16 mouse cellular contexts compared by ENCODE assay signal in the genomic region with DNA sequence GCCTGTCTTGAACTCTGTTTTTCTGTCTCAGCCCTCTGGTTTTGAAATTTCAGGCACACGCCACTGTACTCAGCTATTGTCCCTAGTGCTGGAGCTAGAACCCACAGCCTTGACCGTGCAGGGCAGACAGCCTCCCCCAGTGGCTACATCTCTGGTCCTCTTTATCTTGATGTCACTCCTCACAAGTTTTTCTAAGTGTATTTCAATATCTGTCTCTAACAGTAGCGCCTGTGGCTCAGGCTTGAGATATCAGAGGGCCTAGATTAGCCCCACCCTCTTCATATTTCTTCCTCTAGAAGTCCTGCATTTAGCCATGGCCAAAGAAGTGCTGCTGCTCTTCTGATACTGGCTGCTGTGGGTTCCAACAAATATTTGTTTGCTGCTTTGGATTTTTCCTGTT. TPM values are rescaled to one million over a fixed set of nuclear protein-coding genes. Genes with fewer than 3 reads are reported as not detected.
A peak's percentile ranks its signal among the peaks of the same experiment; 100 is the strongest.
DNase-seq lines count a peak whose midpoint lies in the region; ATAC-seq lines count a peak whose summit lies in the region.
"Had no signal": no experiment of that assay in that cellular context is flagged by ENCODE, and none has a peak within 500 bp of the region (broad histone marks: within the 10 kb centered on the region; RNA-seq: fewer than 3 reads in every experiment).

No protein-coding gene starts in this region.

- peaks cover 70% of the 10 kb centered on the region for H3K36me3 ChIP-seq in liver, embryonic 12.5 days

- H3K27me3 ChIP-seq in liver, embryonic 12.5 days (replicated peaks), result no peaks in the 10 kb centered on the region
- H3K27me3 ChIP-seq: embryonic facial prominence, embryonic 12.5 days; hindbrain, embryonic 15.5 days; limb, embryonic 13.5 days had no signal

- 23% methylated on average over 3 of the region's 3 CpGs for WGBS in liver, embryonic 12.5 days (ENCODE audit: insufficient replicate concordance)

- H3K4me1 ChIP-seq in liver, embryonic 12.5 days, result peaks cover 67% of the 10 kb centered on the region
- H3K4me1 ChIP-seq: embryonic facial prominence, embryonic 12.5 days; hindbrain, embryonic 15.5 days; limb, embryonic 13.5 days; midbrain, embryonic 10.5 days had no signal

- H3K4me2 ChIP-seq in liver, embryonic 12.5 days, result peak overlapping the region; percentile 61
- H3K4me2 ChIP-seq: embryonic facial prominence, embryonic 12.5 days; hindbrain, embryonic 15.5 days; limb, embryonic 13.5 days had no signal

- DNase-seq in spleen, adult 12 weeks (ENCODE audit: low spot score), result peak; percentile 55
- no peak for DNase-seq in spleen, adult 18-20 months
- DNase-seq in c-Kit-positive CD71-positive TER-119-negative erythroid progenitor cells, embryonic 14.5 days (ENCODE audit: low read depth), result peak; percentile 85
- peak; percentile 32 to 65 for DNase-seq in spleen, postnatal 36 days (ENCODE audit: low spot score in 2 of 2)
- no peak for DNase-seq in right cerebral cortex, adult 18-20 months
- no peak for DNase-seq in gastrocnemius, postnatal 36 days
- no peak for DNase-seq in lung, postnatal 4 days
- DNase-seq: cerebellum, adult 18-20 months; kidney, adult 8-10 months; kidney, postnatal 4 days had no signal

- H3K27ac ChIP-seq in liver, embryonic 12.5 days, result peak overlapping the region; percentile 88
- H3K27ac ChIP-seq: embryonic facial prominence, embryonic 12.5 days; hindbrain, embryonic 15.5 days; limb, embryonic 13.5 days; midbrain, embryonic 10.5 days had no signal

- peak; percentile 96 for ATAC-seq in liver, embryonic 12.5 days
- ATAC-seq: lung, postnatal 0 days had no signal

- H3K9me3 ChIP-seq in liver, embryonic 12.5 days (replicated peaks), result no peaks in the 10 kb centered on the region
- H3K9me3 ChIP-seq: embryonic facial prominence, embryonic 12.5 days; hindbrain, embryonic 15.5 days; limb, embryonic 13.5 days; midbrain, embryonic 10.5 days had no signal

- intact Hi-C loops in gastrocnemius, postnatal 36 days (cut with DNase I), result no loop called here

- peak overlapping the region; percentile 62 for H3K9ac ChIP-seq in liver, embryonic 12.5 days
- H3K9ac ChIP-seq: embryonic facial prominence, embryonic 12.5 days; hindbrain, embryonic 15.5 days; limb, embryonic 13.5 days had no signal

- peak overlapping the region; percentile 7; the same call in 1 of the 2 replicates for H3K4me3 ChIP-seq in liver, embryonic 12.5 days
- H3K4me3 ChIP-seq: embryonic facial prominence, embryonic 12.5 days; hindbrain, embryonic 15.5 days; limb, embryonic 13.5 days; midbrain, embryonic 10.5 days had no signal

RNA-seq across cellular contexts. Expression of a gene that starts 15.6 kb away (rescaled TPM):
- 31.4 and 36.3 TPM in 2 replicates for polyA plus RNA-seq in liver, embryonic 12.5 days (2016; fragmentation: Nextera tagmentation; extraction: Ambion mirVana)
- 10 to 100 TPM; 19.1 to 24.9 TPM for total RNA-seq in gastrocnemius, postnatal 36 days (2021)

RNA-seq across cellular contexts. Expression of a gene that starts 15.8 kb away (rescaled TPM):
- 0.35 and 0.39 TPM in 2 replicates for polyA plus RNA-seq in liver, embryonic 12.5 days (2016; fragmentation: Nextera tagmentation; extraction: Ambion mirVana)
- not detected for total RNA-seq in gastrocnemius, postnatal 36 days (2021)

RNA-seq across cellular contexts. Expression of a gene that starts 44.2 kb away (rescaled TPM):
- 12.5 and 13.1 TPM in 2 replicates for polyA plus RNA-seq in liver, embryonic 12.5 days (2016; fragmentation: Nextera tagmentation; extraction: Ambion mirVana)
- total RNA-seq in gastrocnemius, postnatal 36 days (2021), result 1 to 10 TPM; 2.9 to 3.2 TPM

Comparison
In these comparisons a context has a peak if more than half of its experiments do, and no peak if none do; other contexts are left out.
1. DNase-seq: peak in spleen, adult 12 weeks (single experiment), c-Kit-positive CD71-positive TER-119-negative erythroid progenitor cells, embryonic 14.5 days (single experiment) and spleen, postnatal 36 days (2 of 2); none in spleen, adult 18-20 months (0 of 2), right cerebral cortex, adult 18-20 months (single experiment), gastrocnemius, postnatal 36 days (0 of 2) and lung, postnatal 4 days (0 of 2).